Mouse (Mus musculus) kidney, adult 2 months (tissue): ENCODE results near the gene Helt.

Experiments used
- CTCF ChIP-seq: fragments of 200-500 bp; conservative IDR thresholded peaks from 2 replicates; pipeline ENCODE4 v1.5.1; 2011; ENCODE audit warnings: low read depth, mild to moderate bottlenecking, control low read depth, low read length, moderate library complexity, mixed read lengths; ENCODE audit not compliant: insufficient read depth, insufficient read length
- POLR2A ChIP-seq: fragments of 200-500 bp; IDR thresholded peaks from one replicate; pipeline ENCODE4 v1.6.1; 2011; ENCODE audit warnings: low read depth, low read length, control low read depth

DNA sequence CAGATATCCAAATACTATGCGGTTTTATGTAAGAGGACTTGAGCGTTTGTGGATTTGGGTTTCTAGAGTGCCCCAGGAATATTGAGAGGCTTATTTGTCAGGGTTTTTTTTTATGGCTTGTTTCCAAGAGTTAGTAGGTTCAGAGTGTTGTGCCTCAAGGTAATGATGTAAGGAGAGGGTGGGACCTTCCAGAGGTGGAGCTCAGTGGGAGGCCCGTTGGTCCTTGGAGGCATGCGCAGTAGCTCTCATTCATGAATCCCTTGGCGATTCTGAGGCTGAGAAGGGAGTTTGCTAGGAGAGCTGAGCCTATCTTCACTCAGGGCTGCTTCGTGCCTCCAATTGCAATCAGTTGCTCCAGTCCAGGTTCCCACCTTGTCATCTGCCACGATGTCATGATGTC lies 4.4 kb upstream of the Helt start:
- no peak for TF ChIP-seq CTCF
- no peak for TF ChIP-seq POLR2A
